Comparison of ENCODE assay signal across 13 mouse cellular contexts in the genomic region with DNA sequence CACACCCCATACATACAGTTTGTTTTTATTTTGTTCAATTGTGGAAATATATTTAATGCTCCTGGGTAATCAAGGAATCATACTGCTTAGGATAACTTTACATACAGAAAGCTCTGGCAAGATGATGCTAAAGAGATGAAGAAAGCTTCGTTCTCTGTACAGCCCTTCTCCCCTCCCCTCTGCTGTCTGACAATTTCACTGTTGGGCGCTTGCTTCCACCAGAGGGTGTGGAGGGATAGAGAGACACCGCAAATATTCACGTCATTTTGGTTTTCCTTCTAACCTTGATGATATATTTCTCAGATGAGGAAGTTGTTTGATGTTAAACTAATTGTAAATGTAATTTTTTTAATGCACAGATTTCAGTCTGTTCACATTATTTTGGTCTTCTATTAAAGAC.
DNase-seq lines count a peak whose midpoint lies in the region; ATAC-seq and TF ChIP-seq lines count a peak whose summit lies in the region.
"Had no signal": no experiment of that assay in that cellular context is flagged by ENCODE, and none has a peak within 500 bp of the region (broad histone marks: within the 10 kb centered on the region; RNA-seq: fewer than 3 reads in every experiment).

No protein-coding gene starts in this region.

- 26% methylated on average over 4 of the region's 4 CpGs for WGBS in forebrain, embryonic 13.5 days
- 54% methylated on average over 4 of the region's 4 CpGs for WGBS in forebrain, embryonic 11.5 days
- 15% methylated on average over 4 of the region's 4 CpGs for WGBS in forebrain, postnatal 0 days

- no peak for DNase-seq in forebrain, embryonic 11.5 days (ENCODE audit: low spot score)
- DNase-seq in left cerebral cortex, postnatal 14 days (ENCODE audit: low spot score in 2 of 2) = peak; percentile 42 to 53
- no peak for DNase-seq in left cerebral cortex, postnatal 10 days (ENCODE audit: extremely low spot score in 1 of 2, low spot score in 2 of 2)
- peak; percentile 75 for DNase-seq in brain, embryonic 14.5 days (ENCODE audit: low read depth)
- peak; percentile 44 for DNase-seq in forebrain, postnatal 0 days
- DNase-seq in kidney, postnatal 36 days = no peak
- no peak for DNase-seq in heart, adult 8-10 months (ENCODE audit: low spot score)
- DNase-seq: adrenal gland, adult 2 months; kidney, adult 9 months had no signal

- no peak for ATAC-seq in forebrain, embryonic 13.5 days
- ATAC-seq in forebrain, embryonic 11.5 days (replicated peaks; ENCODE audit: low FRiP score) = no peak
- ATAC-seq in forebrain, postnatal 0 days = no peak

- no peaks in the 10 kb centered on the region for H3K27me3 ChIP-seq in forebrain, embryonic 13.5 days
- H3K27me3 ChIP-seq in forebrain, embryonic 11.5 days (ENCODE audit: control insufficient read depth, insufficient read depth, low read length) = no peaks in the 10 kb centered on the region
- no peaks in the 10 kb centered on the region for H3K27me3 ChIP-seq in forebrain, postnatal 0 days (ENCODE audit: insufficient read depth, low read length)
- H3K27me3 ChIP-seq: midbrain, embryonic 12.5 days; neural tube, embryonic 12.5 days had no signal

- peaks cover 11% of the 10 kb centered on the region for H3K36me3 ChIP-seq in forebrain, embryonic 13.5 days (ENCODE audit: poor library complexity, severe bottlenecking)
- no peaks in the 10 kb centered on the region for H3K36me3 ChIP-seq in forebrain, embryonic 11.5 days (ENCODE audit: control insufficient read depth, insufficient read depth, low read length)
- H3K36me3 ChIP-seq in forebrain, postnatal 0 days (ENCODE audit: insufficient read depth) = peaks cover 9% of the 10 kb centered on the region; the same call in 1 of the 2 replicates

- H3K4me1 ChIP-seq in forebrain, embryonic 13.5 days = peaks cover 14% of the 10 kb centered on the region; the same call in 1 of the 2 replicates
- H3K4me1 ChIP-seq in forebrain, embryonic 11.5 days (replicated peaks; ENCODE audit: control insufficient read depth, insufficient read depth, low read length) = peaks cover 4% of the 10 kb centered on the region; the same call in 1 of the 2 replicates
- 0 out of 2 replicates have a peak, but pooled peaks cover 5% of the 10 kb centered on the region for H3K4me1 ChIP-seq in forebrain, postnatal 0 days (ENCODE audit: insufficient read depth)

- peak overlapping the region; percentile 44 for H3K4me2 ChIP-seq in forebrain, embryonic 13.5 days
- H3K4me2 ChIP-seq in forebrain, embryonic 11.5 days (ENCODE audit: low read depth, low read length, severe bottlenecking) = no peak overlapping the region
- H3K4me2 ChIP-seq in forebrain, postnatal 0 days (ENCODE audit: low read depth) = peak overlapping the region; percentile 45
- H3K4me2 ChIP-seq: midbrain, embryonic 12.5 days; neural tube, embryonic 12.5 days had no signal

- no peak for TF ChIP-seq POLR2A in brain, embryonic 14.5 days (IDR thresholded peaks at IDR 0.05; ENCODE audit: borderline replicate concordance, extremely low read depth, insufficient read depth, insufficient read length, poor library complexity, severe bottlenecking)

- H3K9me3 ChIP-seq in forebrain, embryonic 13.5 days (replicated peaks) = no peaks in the 10 kb centered on the region
- no peaks in the 10 kb centered on the region for H3K9me3 ChIP-seq in forebrain, embryonic 11.5 days (ENCODE audit: control insufficient read depth, low read length)
- no peaks in the 10 kb centered on the region for H3K9me3 ChIP-seq in forebrain, postnatal 0 days (ENCODE audit: low read length)
- H3K9me3 ChIP-seq: G1E; midbrain, embryonic 12.5 days; neural tube, embryonic 12.5 days had no signal

- no peak overlapping the region for H3K9ac ChIP-seq in forebrain, embryonic 13.5 days
- no peak overlapping the region for H3K9ac ChIP-seq in forebrain, embryonic 11.5 days (ENCODE audit: low read length)
- H3K9ac ChIP-seq in forebrain, postnatal 0 days = no peak overlapping the region
- H3K9ac ChIP-seq: midbrain, embryonic 12.5 days; neural tube, embryonic 12.5 days had no signal

- peak; percentile 48; the same call in 1 of the 2 replicates for TF ChIP-seq CTCF in brain, embryonic 14.5 days (IDR thresholded peaks at IDR 0.05; ENCODE audit: borderline replicate concordance, extremely low read depth, insufficient read depth, insufficient read length)
- TF ChIP-seq CTCF in forebrain, postnatal 0 days (IDR thresholded peaks at IDR 0.05; ENCODE audit: low read depth) = peak; percentile 68

- no peak overlapping the region for H3K4me3 ChIP-seq in forebrain, embryonic 13.5 days
- no peak overlapping the region for H3K4me3 ChIP-seq in forebrain, embryonic 11.5 days (ENCODE audit: low read depth, low read length)
- peak overlapping the region; percentile 16; the same call in 1 of the 2 replicates for H3K4me3 ChIP-seq in forebrain, postnatal 0 days (ENCODE audit: low read depth, low read length)
- H3K4me3 ChIP-seq: midbrain, embryonic 12.5 days; neural tube, embryonic 12.5 days had no signal

- H3K27ac ChIP-seq in forebrain, embryonic 13.5 days = no peak overlapping the region
- H3K27ac ChIP-seq in forebrain, embryonic 11.5 days (ENCODE audit: low read depth, low read length) = no peak overlapping the region
- H3K27ac ChIP-seq in forebrain, postnatal 0 days (ENCODE audit: low read depth, low read length) = no peak overlapping the region
- H3K27ac ChIP-seq: midbrain, embryonic 12.5 days; neural tube, embryonic 12.5 days had no signal

- intact Hi-C loops in left cerebral cortex, postnatal 14 days (cut with DNase I) = loop anchor here (10.0 kb wide), 1 partner anchor 419 kb away; no protein-coding TSS in a partner anchor
- intact Hi-C loops in left cerebral cortex, postnatal 10 days (cut with DNase I) = loop anchor here (5.0 to 10.0 kb wide), 2 partner anchors 616 to 709 kb away; a partner anchor contains a TSS

Comparison
In these comparisons a context has a peak if more than half of its experiments do, and no peak if none do; other contexts are left out.
1. DNase-seq: peak in left cerebral cortex, postnatal 14 days (2 of 2), brain, embryonic 14.5 days (single experiment) and forebrain, postnatal 0 days (single experiment); none in forebrain, embryonic 11.5 days (single experiment), left cerebral cortex, postnatal 10 days (0 of 2), kidney, postnatal 36 days (0 of 2) and heart, adult 8-10 months (single experiment).